Mouse (Mus musculus): ENCODE measurements around the gene Cdc123. TPM values are rescaled to one million over a fixed set of nuclear protein-coding genes. Genes with fewer than 3 reads are reported as not detected.
"Not testable (repeated sequence)": the region's sequence is repeated elsewhere in the genome, so short reads cannot be mapped to it uniquely, and the experiment has no call there.

Cdc123 gene
- total RNA-seq (2021) = 100 to 1,000 TPM; 137 to 148 TPM

GRCm38 (mm10) chr2:5844873-5845631 is at the start of gene Cdc123, which contains the start of gene Nudt5:
TSS of gene Cdc123 (minus strand) at chr2:5845164.
TSS of gene Nudt5 (plus strand) at chr2:5845019.
- peak; percentile 90 for DNase-seq
- intact Hi-C loops (cut with DNase I) = no loop called here

- no peak for DNase-seq
- intact Hi-C loops (cut with DNase I) = no loop called here
Measured at GRCm38 (mm10) chr2:5894296-5894695, 49.3 kb upstream of the Cdc123 start.

GRCm38 (mm10) chr2:5889412-5889811 is 44.4 kb upstream of the Cdc123 start:
- intact Hi-C loops (cut with DNase I) = no loop called here

GRCm38 (mm10) chr2:5888865-5889264 is 43.9 kb upstream of the Cdc123 start:
- DNase-seq = no peak
- intact Hi-C loops (cut with DNase I) = no loop called here

More at GRCm38 (mm10) chr2:5889412-5889811, 44.4 kb upstream of the Cdc123 start:
- no peak for DNase-seq

- DNase-seq = no peak
- intact Hi-C loops (cut with DNase I) = no loop called here
Measured at GRCm38 (mm10) chr2:5877446-5877845, 32.5 kb upstream of the Cdc123 start.

GRCm38 (mm10) chr2:5869746-5870145 is 24.8 kb upstream of the Cdc123 start:
- no peak for DNase-seq
- intact Hi-C loops (cut with DNase I) = no loop called here

- DNase-seq = no peak
Measured at GRCm38 (mm10) chr2:5867681-5868080, 22.7 kb upstream of the Cdc123 start.

GRCm38 (mm10) chr2:5862834-5863233 is 17.9 kb upstream of the Cdc123 start, which contains the start of gene Gm13199:
TSS of gene Gm13199 (minus strand) at chr2:5862934.
- intact Hi-C loops (cut with DNase I) = no loop called here
- DNase-seq = no peak

More at GRCm38 (mm10) chr2:5867681-5868080, 22.7 kb upstream of the Cdc123 start:
- intact Hi-C loops (cut with DNase I) = no loop called here

GRCm38 (mm10) chr2:5851866-5852265 is 6.9 kb upstream of the Cdc123 start:
- no peak for DNase-seq
- intact Hi-C loops (cut with DNase I) = no loop called here

- DNase-seq = no peak
- intact Hi-C loops (cut with DNase I) = no loop called here
Measured at GRCm38 (mm10) chr2:5851116-5851515, 6.2 kb upstream of the Cdc123 start.

GRCm38 (mm10) chr2:5845826-5846225 is 862 bp upstream of the Cdc123 start:
- DNase-seq = no peak
- intact Hi-C loops (cut with DNase I) = no loop called here

- DNase-seq = no peak
- intact Hi-C loops (cut with DNase I) = no loop called here
Measured at GRCm38 (mm10) chr2:5844181-5844872, 637 bp downstream of the Cdc123 start.

- intact Hi-C loops (cut with DNase I) = no loop called here
- DNase-seq = no peak
Measured at GRCm38 (mm10) chr2:5840815-5841214, 4.1 kb downstream of the Cdc123 start.

GRCm38 (mm10) chr2:5825265-5825913 is 19.6 kb downstream of the Cdc123 start:
- DNase-seq = no peak
- intact Hi-C loops (cut with DNase I) = no loop called here

GRCm38 (mm10) chr2:5824685-5825084 is 20.3 kb downstream of the Cdc123 start:
- DNase-seq = no peak
- intact Hi-C loops (cut with DNase I) = no loop called here

GRCm38 (mm10) chr2:5824213-5824612 is 20.8 kb downstream of the Cdc123 start:
- no peak for DNase-seq
- intact Hi-C loops (cut with DNase I) = no loop called here

GRCm38 (mm10) chr2:5822449-5822848 is 22.5 kb downstream of the Cdc123 start:
- DNase-seq = no peak
- intact Hi-C loops (cut with DNase I) = no loop called here

GRCm38 (mm10) chr2:5821264-5821663 is 23.7 kb downstream of the Cdc123 start:
- no peak for DNase-seq
- intact Hi-C loops (cut with DNase I) = no loop called here

GRCm38 (mm10) chr2:5811235-5811782 is 33.7 kb downstream of the Cdc123 start:
- intact Hi-C loops (cut with DNase I) = no loop called here
- DNase-seq = no peak

GRCm38 (mm10) chr2:5810036-5810718 is 34.8 kb downstream of the Cdc123 start:
- DNase-seq = no peak
- intact Hi-C loops (cut with DNase I) = no loop called here

GRCm38 (mm10) chr2:5806201-5806600 is 38.8 kb downstream of the Cdc123 start:
- intact Hi-C loops (cut with DNase I) = not testable (repeated sequence)
- DNase-seq = peak; percentile 15
